Mouse (Mus musculus) testis, adult 2 months (tissue): Measurements from ENCODE around the gene Gm49355. TPM values are rescaled to one million over a fixed set of nuclear protein-coding genes. Genes with fewer than 3 reads are reported as not detected.

Source experiments
- H3K27ac ChIP-seq: fragments of 200-500 bp; 2 replicates; pipeline ENCODE4 v1.5.1; 2012; ENCODE audit warnings: low read depth, low read length; ENCODE audit not compliant: control insufficient read depth, insufficient read depth
- H3K27me3 ChIP-seq: fragments of 200-500 bp; 2 replicates; pipeline ENCODE4 v1.6.1; 2012; ENCODE audit warnings: mild to moderate bottlenecking, low read length, moderate library complexity; ENCODE audit not compliant: control insufficient read depth, insufficient read depth
- H3K36me3 ChIP-seq: fragments of 200-500 bp; 2 replicates; pipeline ENCODE4 v1.6.1; 2012; ENCODE audit warnings: mild to moderate bottlenecking, low read length; ENCODE audit not compliant: control insufficient read depth, insufficient read depth
- H3K4me1 ChIP-seq: fragments of 200-500 bp; 2 replicates; pipeline ENCODE4 v1.6.1; 2012; ENCODE audit warnings: low read length; ENCODE audit not compliant: control insufficient read depth, insufficient read depth
- H3K4me3 ChIP-seq: fragments of 200-500 bp; 2 replicates; pipeline ENCODE4 v1.5.1; 2012; ENCODE audit warnings: low read depth, mild to moderate bottlenecking, low read length, moderate library complexity, mixed read lengths; ENCODE audit not compliant: control insufficient read depth
- CTCF ChIP-seq: fragments of 200-500 bp; IDR thresholded peaks from 2 replicates; pipeline ENCODE4 v1.5.1; 2012; ENCODE audit warnings: low read depth, mild to moderate bottlenecking, inconsistent platforms, low read length, moderate library complexity; ENCODE audit not compliant: control insufficient read depth, insufficient read depth, insufficient replicate concordance
- POLR2A ChIP-seq: fragments of 200-500 bp; IDR thresholded peaks from 2 replicates; pipeline ENCODE4 v1.6.1; 2012; ENCODE audit warnings: low read depth, mild to moderate bottlenecking, inconsistent platforms, low read length, moderate library complexity; ENCODE audit not compliant: control insufficient read depth
- polyA plus RNA-seq: library from polyadenylated mRNA; depleted of rRNA; stranded (reverse); fragments of >200 nt; gene quantifications from 2 replicates; pipeline ENCODE4 v1.2.3, GENCODE M21; 2012

Gene Gm49355
- polyA plus RNA-seq, 1 experiment: 0.49 TPM

DNA sequence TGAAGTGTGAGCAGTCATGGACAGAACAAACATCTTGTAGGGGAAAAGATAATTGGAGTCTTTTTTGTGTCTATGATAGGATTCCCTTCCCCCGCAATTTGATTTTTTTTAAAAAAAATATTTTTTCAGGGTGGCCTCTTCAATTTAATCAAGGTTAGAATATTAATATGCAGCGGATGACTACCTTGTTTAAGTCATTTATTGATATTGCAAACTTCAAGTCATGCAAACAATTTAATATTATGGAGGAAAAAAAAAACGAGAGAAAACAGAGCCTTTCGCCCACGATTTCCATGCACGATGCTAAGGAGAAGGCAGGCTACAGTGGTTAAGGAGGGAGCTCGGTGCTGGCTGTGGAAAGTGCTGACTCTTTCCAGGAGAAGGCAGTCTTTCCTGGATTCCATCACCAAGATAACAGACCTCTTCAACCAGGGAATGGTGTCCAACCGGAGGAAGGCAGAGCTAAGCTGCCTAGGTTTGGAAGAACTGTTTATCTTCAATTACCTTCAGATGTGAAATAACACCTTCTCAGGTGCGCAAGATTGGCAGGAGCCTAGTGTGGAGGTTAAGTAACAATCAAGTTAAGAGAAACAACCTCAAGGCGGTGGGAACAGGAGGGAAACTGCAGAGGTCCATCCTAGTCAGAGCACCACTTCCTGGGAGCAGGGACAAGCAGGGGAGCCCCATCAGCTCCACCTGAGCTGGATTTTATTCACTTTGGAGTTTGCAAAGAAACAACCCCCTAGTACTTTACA lies 55.2 kb downstream of the Gm49355 start:
- Histone ChIP-seq H3K27ac (no peak overlapping the region), H3K27me3 (no peaks in the 10 kb centered on the region; the same call in 1 of the 2 replicates), H3K36me3 (no peaks in the 10 kb centered on the region), H3K4me3 (no peak overlapping the region), H3K4me1 (peaks cover 4% of the 10 kb centered on the region)
- TF ChIP-seq CTCF (no peak), POLR2A (no peak)

DNA sequence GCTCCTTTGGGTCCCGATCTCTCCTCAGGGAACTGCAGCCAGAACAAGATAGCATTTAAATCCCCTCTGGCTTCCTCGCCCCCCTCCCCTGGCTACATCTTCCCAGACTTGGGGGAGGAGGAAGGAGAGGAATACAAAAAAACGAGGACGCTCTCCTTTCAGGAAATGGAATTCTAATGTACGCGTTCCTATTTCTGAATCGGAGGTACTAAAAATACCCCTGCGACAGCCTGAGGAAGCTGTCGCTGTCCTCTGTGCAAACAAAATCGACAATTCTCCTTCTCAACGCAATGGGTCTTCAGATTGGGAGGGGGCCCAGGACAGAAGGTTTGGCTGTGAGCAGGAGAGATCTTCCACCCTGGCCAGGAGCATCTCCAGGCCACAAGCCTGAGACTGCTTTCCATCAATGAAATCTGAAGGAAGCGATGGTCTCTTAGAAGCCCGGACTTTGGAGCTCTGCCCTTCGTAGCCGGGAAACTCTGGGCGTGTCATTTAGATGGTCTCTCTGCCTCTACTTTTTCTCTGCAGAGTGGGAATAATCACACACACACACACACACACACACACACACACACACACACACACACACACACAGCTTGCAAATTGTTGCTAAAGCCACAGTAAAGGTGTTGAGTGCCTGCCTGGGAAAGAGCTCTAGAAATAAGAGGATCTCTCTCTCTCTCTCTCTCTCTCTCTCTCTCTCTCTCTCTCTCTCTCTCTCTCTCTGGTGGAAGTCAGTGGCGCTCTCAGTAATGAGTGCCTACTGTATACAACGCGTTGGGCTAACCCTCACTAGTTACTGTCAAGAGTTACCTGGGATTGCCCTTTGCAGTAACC lies 56.7 kb downstream of the Gm49355 start:
- TF ChIP-seq POLR2A (no peak), CTCF (no peak)
- no peaks in the 10 kb centered on the region for H3K36me3 ChIP-seq
- no peak overlapping the region for H3K4me3 ChIP-seq
- no peak overlapping the region for H3K27ac ChIP-seq
- no peaks in the 10 kb centered on the region; the same call in 1 of the 2 replicates for H3K27me3 ChIP-seq
- peaks cover 2% of the 10 kb centered on the region; the same call in 1 of the 2 replicates for H3K4me1 ChIP-seq

DNA sequence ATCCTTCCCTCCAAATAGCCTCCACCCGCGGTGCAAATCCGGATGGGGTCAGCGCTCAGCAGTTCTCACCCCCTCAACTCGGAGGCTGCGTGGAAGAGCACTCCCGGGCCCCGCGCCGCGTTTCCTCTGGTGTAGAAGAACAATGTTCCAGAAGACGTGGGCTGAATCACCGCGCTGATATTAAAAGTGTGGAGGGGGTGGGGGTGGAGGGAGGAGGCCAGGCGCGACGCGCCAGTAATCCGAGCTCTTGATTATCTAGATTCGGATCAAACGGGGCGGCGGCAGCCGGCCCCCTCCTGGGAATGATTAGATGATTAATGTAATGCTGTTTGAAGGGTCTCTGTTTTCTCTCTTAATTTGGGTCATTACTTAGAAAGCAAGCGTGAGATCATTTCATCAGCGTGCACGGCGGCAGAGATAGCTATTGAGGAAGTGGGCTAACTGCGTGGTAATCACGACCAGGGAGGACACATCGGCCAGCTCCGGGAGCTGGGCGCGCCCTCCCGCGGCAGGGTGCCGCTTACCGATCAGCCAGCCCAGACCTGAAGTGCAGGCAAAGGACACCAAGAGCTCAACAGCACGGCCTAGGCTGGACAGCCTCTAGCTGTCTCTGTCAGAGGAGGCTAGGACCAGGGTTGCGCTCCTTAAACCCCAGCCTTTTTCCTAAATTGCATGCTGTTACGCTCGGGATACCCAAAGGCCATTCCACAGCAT lies 57.5 kb downstream of the Gm49355 start:
- Histone ChIP-seq H3K27me3 (no peaks in the 10 kb centered on the region; the same call in 1 of the 2 replicates), H3K27ac (no peak overlapping the region), H3K4me3 (no peak overlapping the region), H3K4me1 (peaks cover 4% of the 10 kb centered on the region; the same call in 1 of the 2 replicates), H3K36me3 (no peaks in the 10 kb centered on the region)
- TF ChIP-seq CTCF (no peak), POLR2A (no peak)

DNA sequence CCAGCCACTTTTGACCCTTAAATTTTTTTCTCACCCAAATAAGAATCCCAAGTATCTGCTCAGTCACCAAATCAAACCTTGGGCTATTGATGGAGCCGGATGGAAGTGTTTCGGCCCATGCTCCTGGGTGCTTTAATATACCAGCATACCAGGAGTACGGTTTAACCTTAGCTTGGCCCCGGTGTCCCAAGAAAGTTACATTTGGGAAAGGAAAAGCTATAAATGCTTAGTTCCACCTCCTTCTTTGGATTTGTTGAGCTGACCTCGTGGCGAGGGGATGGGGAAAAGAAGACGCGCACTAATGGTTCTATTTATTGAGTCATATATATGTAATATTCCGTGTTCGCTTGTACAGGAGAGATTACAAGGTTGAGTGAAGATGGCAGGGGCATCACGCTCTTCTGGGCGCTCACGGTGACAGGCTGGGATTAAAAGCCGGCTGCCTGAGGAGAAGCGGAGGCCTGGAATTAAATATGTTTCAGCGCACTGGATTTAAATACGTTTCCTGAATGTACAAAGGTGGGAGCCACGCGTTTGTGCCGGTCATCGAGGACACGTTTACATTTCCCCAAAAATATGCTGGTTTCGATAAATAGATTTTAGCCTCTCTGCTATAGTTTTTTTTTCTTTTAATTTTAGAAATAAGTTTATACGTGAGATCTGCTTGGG lies 58.1 kb downstream of the Gm49355 start:
- Histone ChIP-seq H3K27me3 (no peaks in the 10 kb centered on the region; the same call in 1 of the 2 replicates), H3K4me1 (peaks cover 4% of the 10 kb centered on the region; the same call in 1 of the 2 replicates), H3K27ac (no peak overlapping the region), H3K4me3 (no peak overlapping the region), H3K36me3 (no peaks in the 10 kb centered on the region)
- TF ChIP-seq CTCF (no peak), POLR2A (no peak)

DNA sequence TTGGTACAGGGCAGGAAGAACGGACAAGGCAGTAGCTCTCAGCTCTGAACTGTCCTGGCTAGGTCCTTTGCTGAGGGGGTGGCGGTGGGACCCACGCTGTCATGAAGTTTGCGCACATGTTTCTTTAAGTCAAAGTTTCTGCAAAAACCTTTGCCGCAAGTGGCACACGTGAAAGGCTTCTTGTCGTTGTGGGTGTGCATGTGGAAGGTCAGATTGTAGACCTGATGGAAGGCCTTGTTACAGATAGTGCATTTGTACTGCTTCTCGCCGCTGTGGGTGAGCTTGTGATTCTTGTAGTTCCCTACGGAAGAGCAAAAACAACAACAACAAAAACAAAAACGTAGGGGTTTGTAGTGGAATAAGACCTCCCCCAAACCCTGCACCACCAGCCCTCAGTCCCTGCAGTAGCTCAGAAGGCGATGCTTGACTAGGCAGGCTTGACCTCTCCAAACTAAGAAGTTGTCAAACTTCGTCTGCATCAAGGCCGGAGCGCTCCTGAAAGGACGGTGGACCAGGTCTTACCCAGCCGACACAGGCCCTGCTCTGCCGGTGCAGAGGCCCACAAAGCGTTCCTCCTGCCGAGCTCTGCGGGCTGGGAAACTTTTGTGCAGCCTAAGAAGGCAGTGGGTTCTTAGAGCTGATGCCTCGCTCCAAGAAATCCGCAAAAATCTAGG lies 58.8 kb downstream of the Gm49355 start:
- no peaks in the 10 kb centered on the region; the same call in 1 of the 2 replicates for H3K27me3 ChIP-seq
- no peak overlapping the region for H3K4me3 ChIP-seq
- H3K4me1 ChIP-seq: peaks cover 4% of the 10 kb centered on the region; the same call in 1 of the 2 replicates
- TF ChIP-seq POLR2A: no peak
- TF ChIP-seq CTCF: no peak
- H3K36me3 ChIP-seq: no peaks in the 10 kb centered on the region
- H3K27ac ChIP-seq: no peak overlapping the region

DNA sequence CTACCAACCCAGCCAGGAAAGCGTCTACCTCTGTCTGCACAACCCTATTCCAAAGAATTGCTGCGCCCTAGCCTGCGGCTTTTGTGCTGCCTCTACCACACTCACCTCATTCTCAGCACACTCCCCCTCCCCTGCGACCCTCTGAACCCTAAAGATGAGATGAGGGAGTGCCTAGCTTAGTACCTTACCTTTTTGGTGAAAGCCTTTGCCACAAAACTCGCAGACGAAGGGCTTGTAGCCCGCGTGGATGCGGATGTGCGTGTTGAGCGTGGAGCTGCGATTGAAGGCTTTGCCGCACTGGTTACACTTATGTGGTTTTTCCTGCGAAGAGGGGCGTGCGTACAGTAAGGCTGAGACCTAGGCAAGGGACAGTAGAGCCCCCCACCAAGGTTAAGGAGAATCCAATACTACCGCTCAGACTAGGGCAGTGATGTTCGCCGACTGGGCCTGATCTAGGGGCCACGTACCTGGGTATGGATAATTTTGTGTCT lies 59.7 kb downstream of the Gm49355 start:
- no peak for TF ChIP-seq POLR2A
- Histone ChIP-seq H3K27ac (no peak overlapping the region), H3K4me1 (peaks cover 4% of the 10 kb centered on the region; the same call in 1 of the 2 replicates), H3K27me3 (no peaks in the 10 kb centered on the region; the same call in 1 of the 2 replicates), H3K4me3 (no peak overlapping the region), H3K36me3 (no peaks in the 10 kb centered on the region)
